Mouse (Mus musculus) forebrain, embryonic 16.5 days (tissue): Measurements from ENCODE around the gene Gse1. TPM values are rescaled to one million over a fixed set of nuclear protein-coding genes. Genes with fewer than 3 reads are reported as not detected.

Source experiments
- ATAC-seq: fragments of 200-750 bp; cut with Nextera tagmentation; 2 replicates; pipeline ENCODE4 v1.8.0; 2017; ENCODE audit warnings: mild to moderate bottlenecking, moderate library complexity
- H3K27ac ChIP-seq: fragments of 300-500 bp; sonication (generic); 2 replicates; pipeline ENCODE4 v1.5.1; 2014; ENCODE audit warnings: low read length, control low read depth
- H3K27me3 ChIP-seq: fragments of 300-500 bp; sonication (generic); replicated peaks from 2 replicates; pipeline ENCODE4 v1.6.1; 2014; ENCODE audit warnings: low read length; ENCODE audit not compliant: control insufficient read depth, insufficient read depth
- H3K36me3 ChIP-seq: fragments of 300-500 bp; sonication (generic); 2 replicates; pipeline ENCODE4 v1.6.1; 2014; ENCODE audit not compliant: control insufficient read depth, insufficient read depth
- H3K4me1 ChIP-seq: fragments of 300-500 bp; sonication (generic); replicated peaks from 2 replicates; pipeline ENCODE4 v1.6.1; 2014; ENCODE audit warnings: low read length; ENCODE audit not compliant: control insufficient read depth, insufficient read depth
- H3K4me2 ChIP-seq: fragments of 300-500 bp; sonication (generic); 2 replicates; pipeline ENCODE4 v1.6.1; 2014; ENCODE audit warnings: mild to moderate bottlenecking, low read length, control low read depth
- H3K4me3 ChIP-seq: fragments of 300-500 bp; sonication (generic); replicated peaks from 2 replicates; pipeline ENCODE4 v1.5.1; 2014; ENCODE audit warnings: mild to moderate bottlenecking, low read length, control low read depth
- H3K9ac ChIP-seq: fragments of 300-500 bp; sonication (generic); replicated peaks from 2 replicates; pipeline ENCODE4 v1.6.1; 2014; ENCODE audit warnings: low read depth, low read length, control low read depth
- H3K9me3 ChIP-seq: fragments of 300-500 bp; sonication (generic); 2 replicates; pipeline ENCODE4 v1.6.1; 2016; ENCODE audit warnings: low read length; ENCODE audit not compliant: control insufficient read depth
- WGBS: fragments of 180-500 bp; shearing (Covaris S2); extraction: QIAGEN DNeasy Blood & Tissue Kit; methylation state at CpG from one replicate; pipeline ENCODE4 v1.1.7; 2014; 5-methylcytosine and 5-hydroxymethylcytosine counted together
- polyA plus RNA-seq: library from polyadenylated mRNA; unstranded; fragments of >200 nt; fragmentation: Nextera tagmentation; extraction: Ambion mirVana; gene quantifications from 2 replicates; pipeline ENCODE4 v1.2.1, GENCODE M21; 2015

Gse1 gene
- polyA plus RNA-seq, 1 experiment from 2014 or later: 34.9 TPM

DNA sequence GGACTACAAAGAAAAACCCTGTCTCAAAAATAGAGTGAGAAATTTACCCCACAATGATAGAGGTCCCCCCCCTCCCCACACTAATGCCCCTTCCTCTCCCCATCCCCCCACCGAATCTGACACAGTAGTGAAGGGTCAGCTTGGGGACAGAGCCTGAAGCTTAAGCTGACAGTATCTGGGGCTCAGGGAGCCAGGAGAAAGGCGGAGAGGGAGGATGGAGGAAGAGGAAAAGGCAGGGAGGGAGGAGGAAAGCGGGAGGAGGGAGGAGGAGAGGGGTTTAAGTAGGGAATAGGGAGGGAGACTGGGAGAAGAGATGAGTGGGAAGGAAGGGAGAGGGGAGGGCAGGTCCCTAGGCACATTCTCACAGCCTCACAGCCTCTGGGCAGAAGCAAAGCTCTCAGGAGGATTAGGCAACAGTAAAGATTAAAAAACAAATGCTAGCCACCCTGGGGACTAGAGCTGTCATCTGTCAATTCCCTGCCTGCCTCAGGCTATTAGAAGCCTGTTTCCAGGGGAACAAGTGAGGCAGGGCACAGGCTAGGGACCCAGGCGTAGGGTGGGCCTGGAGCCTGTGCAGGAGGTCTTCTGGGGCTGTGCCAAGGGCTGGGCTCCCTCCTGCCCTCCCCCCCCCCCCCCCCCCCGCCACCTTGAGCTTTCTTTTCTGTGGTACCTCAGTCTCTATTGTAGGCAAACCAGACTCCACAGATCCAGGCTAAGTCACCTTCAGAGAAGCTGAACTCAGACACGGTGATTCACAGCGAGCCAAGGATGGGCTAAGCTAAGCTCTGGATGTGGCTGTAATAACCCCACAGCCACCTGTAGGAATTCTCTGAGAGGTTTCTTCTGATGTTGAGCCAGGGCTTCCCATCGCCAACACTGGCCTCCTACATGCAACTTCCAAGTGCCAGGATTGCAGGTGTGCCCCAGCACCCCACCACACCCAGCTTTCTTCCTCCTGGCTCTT, 388.7 kb downstream of the Gse1 start:
- ATAC-seq: peak; percentile 58
- H3K9me3 ChIP-seq: no peaks in the 10 kb centered on the region
- peak overlapping the region; percentile 39; the same call in 1 of the 2 replicates for H3K9ac ChIP-seq
- no peak overlapping the region for H3K4me2 ChIP-seq
- H3K4me3 ChIP-seq: no peak overlapping the region
- H3K36me3 ChIP-seq: no peaks in the 10 kb centered on the region
- peak overlapping the region; percentile 23; the same call in 1 of the 2 replicates for H3K27ac ChIP-seq
- no peaks in the 10 kb centered on the region for H3K27me3 ChIP-seq
- WGBS: 20% methylated on average over 7 of the region's 8 CpGs
- H3K4me1 ChIP-seq: peaks cover 23% of the 10 kb centered on the region

DNA sequence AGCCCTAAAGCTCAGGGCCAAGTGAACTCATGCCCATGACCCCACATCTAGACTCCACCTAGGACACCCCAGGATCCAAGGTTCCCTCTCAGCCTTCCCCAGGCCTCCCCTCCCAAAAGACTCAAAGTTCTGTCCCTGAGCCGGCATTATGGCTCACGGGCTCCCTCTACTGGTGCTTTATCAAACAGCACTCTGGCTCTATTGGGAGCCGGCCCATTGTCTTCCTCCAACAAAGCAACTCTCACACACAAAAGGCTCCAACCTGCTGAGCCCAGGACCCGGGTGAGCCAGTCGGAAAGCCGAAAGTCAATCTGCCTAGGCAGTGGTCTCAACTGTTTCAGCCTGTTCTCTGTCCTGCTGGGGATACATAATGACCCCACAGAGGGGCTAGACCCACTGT, 389.9 kb downstream of the Gse1 start:
- WGBS: under 1% methylated on average over 6 of the region's 6 CpGs
- peak; percentile 55 for ATAC-seq
- Histone ChIP-seq H3K4me1 (peaks cover 23% of the 10 kb centered on the region), H3K27ac (peak overlapping the region; percentile 56; the same call in 1 of the 2 replicates), H3K9ac (peak overlapping the region; percentile 52), H3K4me3 (no peak overlapping the region), H3K27me3 (no peaks in the 10 kb centered on the region), H3K36me3 (no peaks in the 10 kb centered on the region), H3K4me2 (peak overlapping the region; percentile 41), H3K9me3 (no peaks in the 10 kb centered on the region)

DNA sequence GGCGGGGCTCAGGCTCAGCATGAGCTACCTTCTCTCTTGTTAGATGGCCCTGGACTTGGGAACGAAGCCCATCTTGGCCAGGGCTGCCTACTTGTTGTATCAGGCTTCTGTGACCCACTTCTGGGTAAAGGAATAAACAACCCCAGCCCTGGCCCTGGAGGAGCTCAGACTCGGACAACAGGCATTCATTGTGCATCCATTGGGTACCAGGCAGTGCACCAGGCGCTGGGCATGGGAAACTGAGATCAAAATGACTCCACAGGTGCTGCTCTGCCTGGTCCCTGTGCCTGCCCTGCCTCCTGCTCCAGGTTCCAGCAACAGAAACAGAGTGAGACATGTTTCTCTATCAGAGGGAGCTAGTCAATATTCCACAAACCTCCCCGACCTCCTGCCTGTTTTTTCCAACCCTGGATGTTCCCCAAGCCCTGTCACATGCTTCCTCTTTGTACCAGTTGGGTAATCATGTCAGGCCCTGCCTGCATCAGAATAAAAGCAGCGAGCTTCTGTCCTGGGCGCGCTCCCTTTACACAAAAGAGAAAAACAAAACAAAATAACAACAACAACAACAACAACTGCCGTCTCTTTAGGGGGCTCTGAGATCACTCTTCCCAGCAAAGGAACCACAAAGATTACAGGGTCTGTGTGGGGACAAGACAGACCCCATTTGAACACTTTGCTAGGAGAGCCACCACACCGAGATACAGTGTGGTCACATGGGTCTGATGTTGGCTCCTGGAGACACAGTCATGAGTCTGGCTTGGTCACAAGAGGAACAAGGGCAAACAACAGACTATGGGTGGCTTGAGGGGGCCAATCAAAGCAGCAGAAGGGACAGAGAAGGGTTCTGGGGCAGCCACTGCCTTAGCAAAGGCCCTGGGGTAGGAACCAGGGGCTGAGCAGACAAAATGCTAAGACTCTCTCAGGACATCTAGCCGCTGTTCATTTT, 391.3 kb downstream of the Gse1 start:
- Histone ChIP-seq H3K9me3 (no peaks in the 10 kb centered on the region), H3K4me3 (no peak overlapping the region), H3K27me3 (no peaks in the 10 kb centered on the region), H3K4me1 (peaks cover 23% of the 10 kb centered on the region), H3K9ac (no peak overlapping the region), H3K4me2 (no peak overlapping the region), H3K27ac (no peak overlapping the region), H3K36me3 (no peaks in the 10 kb centered on the region)
- 61% methylated on average over 11 of the region's 11 CpGs for WGBS
- no peak for ATAC-seq

DNA sequence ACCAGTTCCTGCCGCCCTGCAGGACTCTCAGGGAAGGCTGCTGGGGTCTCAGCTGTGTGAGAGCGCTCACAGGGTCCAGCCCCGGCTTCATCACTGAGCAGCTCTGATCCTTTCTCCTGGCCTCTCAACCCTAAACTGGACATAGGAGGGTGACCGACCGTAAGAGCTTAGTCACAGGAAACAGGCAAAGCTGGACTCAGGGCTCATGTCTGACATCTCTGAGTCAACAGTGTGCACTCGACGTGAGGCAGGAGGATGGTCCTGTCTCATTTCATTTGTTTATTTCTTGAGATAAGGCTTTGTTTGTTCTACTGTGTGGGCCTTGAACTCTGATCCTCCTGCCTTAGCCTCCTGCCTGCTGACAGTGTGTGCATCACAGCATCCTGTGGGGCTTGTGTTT, 392.2 kb downstream of the Gse1 start:
- WGBS: 62% methylated on average over 7 of the region's 7 CpGs
- H3K4me2 ChIP-seq: no peak overlapping the region
- no peak overlapping the region for H3K4me3 ChIP-seq
- no peak for ATAC-seq
- H3K27me3 ChIP-seq: no peaks in the 10 kb centered on the region
- H3K27ac ChIP-seq: no peak overlapping the region
- peaks cover 23% of the 10 kb centered on the region for H3K4me1 ChIP-seq
- H3K36me3 ChIP-seq: no peaks in the 10 kb centered on the region
- no peaks in the 10 kb centered on the region for H3K9me3 ChIP-seq
- H3K9ac ChIP-seq: no peak overlapping the region

DNA sequence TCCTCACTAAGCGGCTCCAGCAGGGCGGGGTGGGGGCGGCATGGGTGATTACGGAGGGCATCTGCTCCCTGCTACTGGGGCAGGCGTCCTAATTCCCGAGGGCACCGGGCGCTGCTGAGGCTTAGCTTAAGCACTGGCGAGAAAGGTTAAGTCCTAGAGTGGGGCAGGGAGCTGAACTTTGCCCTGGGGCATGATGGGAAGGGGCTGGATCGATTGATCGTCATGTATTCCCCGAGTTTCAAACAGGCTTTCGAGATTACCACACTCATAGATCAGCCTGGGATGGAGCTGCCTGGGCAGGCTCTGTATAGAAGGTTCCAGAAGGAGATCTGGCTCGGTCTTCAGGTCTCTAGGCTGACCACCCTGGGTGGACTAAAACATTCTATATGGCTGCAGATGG, 393.9 kb downstream of the Gse1 start:
- ATAC-seq: no peak
- Histone ChIP-seq H3K9me3 (no peaks in the 10 kb centered on the region), H3K4me3 (no peak overlapping the region), H3K4me2 (no peak overlapping the region), H3K4me1 (peaks cover 15% of the 10 kb centered on the region), H3K27me3 (no peaks in the 10 kb centered on the region), H3K27ac (no peak overlapping the region), H3K36me3 (no peaks in the 10 kb centered on the region), H3K9ac (0 out of 2 replicates have a peak overlapping the region, but pooled peaks have one; percentile 29)
- WGBS: 79% methylated on average over 14 of the region's 14 CpGs

DNA sequence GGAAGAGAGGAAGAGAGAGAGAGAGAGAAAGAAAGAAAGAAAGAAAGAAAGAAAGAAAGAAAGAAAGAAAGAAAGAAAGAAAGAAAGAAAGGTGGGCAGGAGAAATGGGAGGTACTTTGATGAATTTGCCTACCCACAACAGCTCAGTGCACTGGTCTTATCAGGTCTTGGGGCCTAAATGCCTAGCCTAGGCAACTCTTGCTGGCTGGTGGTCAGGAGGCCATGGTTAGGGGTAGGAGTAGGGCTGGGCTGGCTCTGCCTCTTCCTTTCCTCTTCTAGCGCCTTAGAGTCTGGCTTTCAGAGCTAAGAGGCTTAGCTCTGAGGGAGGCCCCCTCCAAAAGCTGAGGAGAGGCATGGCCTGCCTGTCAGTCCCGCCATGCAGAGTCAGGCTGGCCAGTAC, 395.4 kb downstream of the Gse1 start:
- Histone ChIP-seq H3K9ac (no peak overlapping the region), H3K9me3 (no peaks in the 10 kb centered on the region), H3K4me3 (no peak overlapping the region), H3K4me1 (peaks cover 6% of the 10 kb centered on the region), H3K4me2 (no peak overlapping the region), H3K36me3 (no peaks in the 10 kb centered on the region), H3K27ac (no peak overlapping the region), H3K27me3 (no peaks in the 10 kb centered on the region)
- WGBS: 19% methylated on average over 2 of the region's 2 CpGs
- ATAC-seq: no peak

DNA sequence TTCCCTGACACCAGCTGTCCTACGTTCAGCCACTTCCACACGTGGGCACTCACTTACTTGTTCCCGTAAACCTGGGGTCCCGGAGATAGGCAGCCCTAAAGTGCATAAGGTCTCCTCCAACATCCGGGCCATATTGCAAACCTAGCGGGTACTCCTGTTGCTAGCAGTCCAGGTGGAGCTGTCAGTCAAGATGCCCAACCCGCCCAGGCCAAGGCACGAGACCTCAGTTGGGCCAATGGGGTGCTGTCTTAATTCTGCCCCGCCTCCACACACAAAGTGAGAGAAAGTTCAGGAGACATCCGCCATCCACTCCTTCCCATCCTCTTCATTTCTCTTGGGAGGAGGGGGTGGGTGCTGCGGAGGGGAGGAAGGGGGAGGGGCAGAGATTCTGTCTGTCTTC, 398.2 kb downstream of the Gse1 start:
- WGBS: 71% methylated on average over 11 of the region's 11 CpGs
- Histone ChIP-seq H3K27me3 (no peaks in the 10 kb centered on the region), H3K4me3 (no peak overlapping the region), H3K27ac (no peak overlapping the region), H3K4me2 (no peak overlapping the region), H3K4me1 (peaks cover 5% of the 10 kb centered on the region), H3K9ac (no peak overlapping the region), H3K9me3 (no peaks in the 10 kb centered on the region), H3K36me3 (no peaks in the 10 kb centered on the region)
- no peak for ATAC-seq

DNA sequence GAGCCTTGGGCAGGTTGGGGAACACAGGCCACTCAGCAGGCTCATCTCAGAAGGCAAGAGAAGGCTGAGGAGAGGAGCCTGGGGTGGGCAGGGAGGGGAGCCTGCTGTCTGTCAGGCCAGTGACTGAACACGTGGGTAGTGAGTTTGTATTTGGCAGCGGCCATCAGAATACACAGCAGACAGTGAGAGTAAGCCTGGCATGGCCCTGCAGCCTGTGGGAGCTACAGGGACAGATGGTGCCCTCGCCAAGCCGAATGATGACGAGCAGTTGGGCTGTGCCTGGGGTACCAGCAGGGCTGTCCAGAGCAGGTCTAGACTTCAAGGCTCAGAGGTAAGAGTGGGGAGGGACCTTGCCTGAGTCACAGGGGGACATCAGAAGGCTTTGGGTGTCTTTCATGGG, 399.0 kb downstream of the Gse1 start:
- H3K27me3 ChIP-seq: no peaks in the 10 kb centered on the region
- WGBS: 56% methylated on average over 5 of the region's 5 CpGs
- ATAC-seq: 0 out of 2 replicates have a peak, but pooled peaks have one; percentile 50

DNA sequence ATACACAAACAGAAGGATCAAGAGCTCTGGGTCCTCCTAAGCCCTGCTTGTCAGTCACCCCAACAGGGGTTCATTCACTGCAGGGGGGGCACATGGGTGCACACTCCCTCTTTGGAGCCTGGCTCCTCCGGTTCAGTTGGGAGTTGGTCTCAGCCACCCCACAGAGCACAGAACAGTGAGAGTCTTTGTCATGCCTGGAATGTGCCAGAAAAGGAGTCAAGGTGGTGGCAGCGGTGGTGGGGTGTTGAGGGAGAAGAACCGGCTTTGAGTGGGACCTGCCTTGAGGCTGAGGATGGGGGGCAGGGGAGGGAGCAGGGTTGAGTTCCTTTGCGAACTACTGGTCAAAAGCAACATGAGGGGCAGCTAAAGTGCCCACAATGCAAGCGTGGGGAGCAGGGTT, 401.8 kb downstream of the Gse1 start:
- 45% methylated on average over 5 of the region's 5 CpGs for WGBS
- no peaks in the 10 kb centered on the region for H3K9me3 ChIP-seq
- no peak overlapping the region for H3K27ac ChIP-seq
- no peak overlapping the region for H3K4me3 ChIP-seq
- no peak overlapping the region for H3K4me2 ChIP-seq
- H3K36me3 ChIP-seq: no peaks in the 10 kb centered on the region
- H3K27me3 ChIP-seq: peaks cover 8% of the 10 kb centered on the region
- peaks cover 8% of the 10 kb centered on the region for H3K4me1 ChIP-seq
- ATAC-seq: no peak
- no peak overlapping the region for H3K9ac ChIP-seq

More for the DNA sequence above, 399.0 kb downstream of the Gse1 start:
- no peaks in the 10 kb centered on the region for H3K9me3 ChIP-seq
- no peak overlapping the region for H3K4me3 ChIP-seq
- H3K4me2 ChIP-seq: no peak overlapping the region
- H3K36me3 ChIP-seq: no peaks in the 10 kb centered on the region
- H3K9ac ChIP-seq: no peak overlapping the region
- no peak overlapping the region for H3K27ac ChIP-seq
- no peaks in the 10 kb centered on the region for H3K4me1 ChIP-seq
